Mouse (Mus musculus): ENCODE measurements at regions not wholly inside any gene's neighbourhood (a gene's known extent, or its start where the extent isn't known, plus 50 kb on each side); places are given as distances from the start of the nearest gene placed in this dataset.

DNA sequence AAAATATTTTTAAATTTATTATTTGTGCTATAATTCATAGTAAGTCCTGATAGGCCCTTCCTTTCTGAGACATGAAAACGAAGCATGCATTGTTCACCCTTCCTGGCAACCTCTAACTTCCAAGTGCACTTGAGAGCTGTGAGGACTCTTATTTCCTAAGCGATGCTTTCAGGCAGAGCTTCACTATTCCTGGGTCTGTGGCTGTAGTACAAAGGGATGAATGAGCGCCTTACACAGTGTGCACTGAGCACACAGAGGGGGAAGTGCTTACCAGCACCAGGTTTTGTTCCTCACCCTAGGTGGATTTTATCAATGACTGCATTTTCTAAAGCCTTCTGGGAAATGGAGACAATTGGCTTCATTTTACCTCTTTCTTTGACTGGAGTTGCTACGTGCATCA, 428.4 kb upstream of the Intu start:
- Histone ChIP-seq H3ac (ENCODE audit: control insufficient read depth, insufficient read length) (no peak overlapping the region), H3K27me3 (ENCODE audit: control insufficient read depth, insufficient read depth, insufficient read length) (no peaks in the 10 kb centered on the region), H3K79me2 (ENCODE audit: control insufficient read depth, insufficient read depth) (no peaks in the 10 kb centered on the region), H3K4me2 (ENCODE audit: low read depth) (no peak overlapping the region), H3K36me3 (ENCODE audit: control insufficient read depth, insufficient read depth) (no peaks in the 10 kb centered on the region), H3K4me3 (no peak overlapping the region)
- TF ChIP-seq POLR2AphosphoS2 (IDR thresholded peaks at IDR 0.05; ENCODE audit: insufficient read length, low read depth) (no peak), E2F4 (IDR thresholded peaks at IDR 0.05; ENCODE audit: insufficient read depth) (no peak), TCF3 (IDR thresholded peaks at IDR 0.05; ENCODE audit: insufficient read length, low read depth) (no peak), REST (IDR thresholded peaks at IDR 0.05; ENCODE audit: insufficient read depth, insufficient read length) (no peak), CEBPB (IDR thresholded peaks at IDR 0.05; ENCODE audit: insufficient read depth, poor library complexity, severe bottlenecking) (no peak), POLR2A (IDR thresholded peaks at IDR 0.05; ENCODE audit: insufficient read length, low read depth) (no peak)

DNA sequence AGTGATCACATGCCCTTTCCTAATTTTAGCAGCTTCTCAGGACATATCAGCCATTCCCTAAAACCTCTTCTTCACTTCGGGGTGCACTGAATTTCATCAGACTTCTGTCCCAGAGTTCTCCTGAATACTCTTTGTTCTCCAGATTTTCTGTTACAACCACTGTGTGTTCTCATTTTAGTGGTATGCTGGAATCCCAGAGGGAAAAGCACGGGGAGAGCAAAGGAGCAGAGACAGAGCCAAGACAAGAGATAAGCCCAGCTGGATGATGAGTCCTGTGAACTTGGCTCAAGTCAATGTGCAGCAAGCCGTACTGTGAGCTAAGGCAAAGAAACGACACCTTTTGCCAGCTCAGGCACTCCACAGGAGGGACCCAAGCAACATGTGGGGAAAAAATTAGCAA, 416.3 kb upstream of the Intu start:
- Histone ChIP-seq H3K36me3 (ENCODE audit: control insufficient read depth, insufficient read depth) (no peaks in the 10 kb centered on the region), H3K4me2 (ENCODE audit: low read depth) (no peak overlapping the region), H3ac (ENCODE audit: control insufficient read depth, insufficient read length) (no peak overlapping the region), H3K4me3 (no peak overlapping the region), H3K27me3 (ENCODE audit: control insufficient read depth, insufficient read depth, insufficient read length) (no peaks in the 10 kb centered on the region), H3K79me2 (ENCODE audit: control insufficient read depth, insufficient read depth) (no peaks in the 10 kb centered on the region)
- TF ChIP-seq REST (IDR thresholded peaks at IDR 0.05; ENCODE audit: insufficient read depth, insufficient read length) (no peak), MYOG (IDR thresholded peaks at IDR 0.05; ENCODE audit: control insufficient read depth in 1 of 3, insufficient read depth in 1 of 3, insufficient read length in 2 of 3, low read depth in 2 of 3) (no peak), CEBPB (IDR thresholded peaks at IDR 0.05; ENCODE audit: insufficient read depth, poor library complexity, severe bottlenecking) (no peak), TCF12 (IDR thresholded peaks at IDR 0.05; ENCODE audit: insufficient read depth, poor library complexity, severe bottlenecking) (no peak), E2F4 (IDR thresholded peaks at IDR 0.05; ENCODE audit: insufficient read depth) (no peak), USF1 (IDR thresholded peaks at IDR 0.05; ENCODE audit: low read depth) (no peak), TCF3 (IDR thresholded peaks at IDR 0.05; ENCODE audit: insufficient read length, low read depth) (no peak)

DNA sequence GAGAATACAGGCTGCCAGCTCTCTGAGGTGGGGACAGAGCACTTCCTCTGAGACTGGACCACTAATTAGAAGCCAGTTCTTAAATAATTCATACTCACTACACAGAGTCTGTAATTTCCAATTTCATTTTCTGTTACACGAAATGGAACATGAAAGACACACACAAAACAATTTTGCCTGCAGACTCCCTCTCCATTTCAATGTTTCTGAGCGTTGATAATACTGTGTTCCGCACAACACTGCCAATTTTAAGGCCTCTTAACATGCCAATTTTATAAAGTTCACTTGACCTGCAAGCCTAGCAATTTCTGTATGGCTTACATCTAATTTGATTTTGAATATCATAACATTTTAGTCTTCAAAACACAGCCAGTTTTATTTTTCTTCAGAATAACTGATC, 412.5 kb upstream of the Intu start:
- TF ChIP-seq REST (IDR thresholded peaks at IDR 0.05; ENCODE audit: insufficient read depth, insufficient read length), result no peak
- no peak for TF ChIP-seq MAX (IDR thresholded peaks at IDR 0.05; ENCODE audit: low read depth)
- TF ChIP-seq MYOD1 (IDR thresholded peaks at IDR 0.05; ENCODE audit: control insufficient read depth in 1 of 3, insufficient read length in 2 of 3, low read depth in 2 of 3), result no peak
- TF ChIP-seq USF1 (IDR thresholded peaks at IDR 0.05; ENCODE audit: low read depth), result no peak
- no peak for TF ChIP-seq POLR2AphosphoS2 (IDR thresholded peaks at IDR 0.05; ENCODE audit: insufficient read length, low read depth)
- H3ac ChIP-seq (ENCODE audit: control insufficient read depth, insufficient read length), result no peak overlapping the region
- no peak overlapping the region for H3K4me2 ChIP-seq (ENCODE audit: low read depth)
- H3K4me3 ChIP-seq, result no peak overlapping the region
- no peaks in the 10 kb centered on the region for H3K27me3 ChIP-seq (ENCODE audit: control insufficient read depth, insufficient read depth, insufficient read length)
- no peaks in the 10 kb centered on the region for H3K36me3 ChIP-seq (ENCODE audit: control insufficient read depth, insufficient read depth)
- H3K79me2 ChIP-seq (ENCODE audit: control insufficient read depth, insufficient read depth), result no peaks in the 10 kb centered on the region

DNA sequence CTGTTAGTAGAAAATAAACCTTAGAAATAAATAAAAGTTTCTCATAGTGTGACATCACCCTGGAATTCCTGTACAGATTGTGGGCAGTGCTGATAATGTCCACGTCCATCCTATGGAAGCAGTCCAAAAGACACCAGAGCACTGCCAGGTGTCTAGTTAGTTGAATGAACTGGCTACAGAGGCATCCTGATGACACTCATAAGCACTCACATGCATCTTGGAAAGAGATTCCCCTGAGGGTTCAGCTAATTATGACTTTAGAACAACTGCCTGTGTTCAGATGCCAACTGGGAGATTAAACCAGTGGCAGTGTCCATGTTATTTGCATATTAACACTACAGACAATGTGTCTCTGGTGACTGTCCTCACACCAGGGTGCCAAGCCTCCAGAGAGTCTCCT, 411.6 kb upstream of the Intu start:
- no peaks in the 10 kb centered on the region for H3K27me3 ChIP-seq (ENCODE audit: control insufficient read depth, insufficient read depth, insufficient read length)
- H3ac ChIP-seq (ENCODE audit: control insufficient read depth, insufficient read length), result no peak overlapping the region
- no peaks in the 10 kb centered on the region for H3K79me2 ChIP-seq (ENCODE audit: control insufficient read depth, insufficient read depth)
- no peak overlapping the region for H3K4me2 ChIP-seq (ENCODE audit: low read depth)
- H3K36me3 ChIP-seq (ENCODE audit: control insufficient read depth, insufficient read depth), result no peaks in the 10 kb centered on the region
- TF ChIP-seq POLR2AphosphoS2 (IDR thresholded peaks at IDR 0.05; ENCODE audit: insufficient read length, low read depth) (no peak), MAX (IDR thresholded peaks at IDR 0.05; ENCODE audit: low read depth) (no peak), CEBPB (IDR thresholded peaks at IDR 0.05; ENCODE audit: insufficient read depth, poor library complexity, severe bottlenecking) (no peak), E2F4 (IDR thresholded peaks at IDR 0.05; ENCODE audit: insufficient read depth) (no peak), USF1 (IDR thresholded peaks at IDR 0.05; ENCODE audit: low read depth) (no peak), MYOD1 (IDR thresholded peaks at IDR 0.05; ENCODE audit: control insufficient read depth in 1 of 3, insufficient read length in 2 of 3, low read depth in 2 of 3) (no peak), SRF (IDR thresholded peaks at IDR 0.05; ENCODE audit: control insufficient read depth, insufficient read length, low read depth) (no peak), MYOG (IDR thresholded peaks at IDR 0.05; ENCODE audit: control insufficient read depth in 1 of 3, insufficient read depth in 1 of 3, insufficient read length in 2 of 3, low read depth in 2 of 3) (no peak), TCF12 (IDR thresholded peaks at IDR 0.05; ENCODE audit: insufficient read depth, poor library complexity, severe bottlenecking) (no peak), REST (IDR thresholded peaks at IDR 0.05; ENCODE audit: insufficient read depth, insufficient read length) (no peak), POLR2A (IDR thresholded peaks at IDR 0.05; ENCODE audit: insufficient read length, low read depth) (no peak), TCF3 (IDR thresholded peaks at IDR 0.05; ENCODE audit: insufficient read length, low read depth) (no peak)
- H3K4me3 ChIP-seq, result no peak overlapping the region

DNA sequence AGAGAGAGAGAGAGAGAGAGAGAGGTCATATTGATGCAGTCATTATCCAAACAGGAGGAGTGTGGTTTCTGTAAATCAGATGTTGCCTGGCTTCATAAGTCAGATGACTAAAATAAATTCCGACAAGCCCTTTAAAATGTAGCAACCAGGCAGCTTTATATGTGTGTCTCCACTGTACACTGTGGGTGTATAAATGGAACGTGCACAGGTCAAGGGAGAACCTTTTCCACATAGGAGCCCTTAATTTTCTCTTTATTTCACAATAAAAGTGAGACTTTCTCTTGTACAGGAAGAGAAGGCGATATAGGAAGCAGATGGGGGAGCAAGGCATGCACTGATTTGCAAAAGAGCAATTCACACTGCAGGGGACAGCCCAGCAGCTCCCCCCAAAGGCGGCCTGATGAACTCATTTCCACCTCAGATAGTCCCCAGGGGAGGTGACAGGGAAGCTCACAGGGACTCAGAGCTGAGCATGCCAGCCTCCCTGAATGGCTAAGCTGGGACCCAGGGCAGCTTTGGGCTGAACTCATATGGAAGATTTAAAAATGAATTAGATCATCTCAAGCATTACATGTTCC, 410.7 kb upstream of the Intu start:
- H3K79me2 ChIP-seq (ENCODE audit: control insufficient read depth, insufficient read depth), result no peaks in the 10 kb centered on the region
- H3K36me3 ChIP-seq (ENCODE audit: control insufficient read depth, insufficient read depth), result no peaks in the 10 kb centered on the region

More for the DNA sequence above, 410.7 kb upstream of the Intu start:
- H3ac ChIP-seq (ENCODE audit: control insufficient read depth, insufficient read length), result no peak overlapping the region
- H3K4me2 ChIP-seq (ENCODE audit: low read depth), result no peak overlapping the region
- no peak overlapping the region for H3K4me3 ChIP-seq
- TF ChIP-seq POLR2AphosphoS2 (IDR thresholded peaks at IDR 0.05; ENCODE audit: insufficient read length, low read depth) (no peak), POLR2A (IDR thresholded peaks at IDR 0.05; ENCODE audit: insufficient read length, low read depth) (no peak), TCF3 (IDR thresholded peaks at IDR 0.05; ENCODE audit: insufficient read length, low read depth) (no peak), E2F4 (IDR thresholded peaks at IDR 0.05; ENCODE audit: insufficient read depth) (no peak), MAX (IDR thresholded peaks at IDR 0.05; ENCODE audit: low read depth) (no peak), USF1 (IDR thresholded peaks at IDR 0.05; ENCODE audit: low read depth) (no peak), TCF12 (IDR thresholded peaks at IDR 0.05; ENCODE audit: insufficient read depth, poor library complexity, severe bottlenecking) (no peak), MYOD1 (IDR thresholded peaks at IDR 0.05; ENCODE audit: control insufficient read depth in 1 of 3, insufficient read length in 2 of 3, low read depth in 2 of 3) (no peak), CEBPB (IDR thresholded peaks at IDR 0.05; ENCODE audit: insufficient read depth, poor library complexity, severe bottlenecking) (no peak), SRF (IDR thresholded peaks at IDR 0.05; ENCODE audit: control insufficient read depth, insufficient read length, low read depth) (no peak), REST (IDR thresholded peaks at IDR 0.05; ENCODE audit: insufficient read depth, insufficient read length) (no peak), MYOG (IDR thresholded peaks at IDR 0.05; ENCODE audit: control insufficient read depth in 1 of 3, insufficient read depth in 1 of 3, insufficient read length in 2 of 3, low read depth in 2 of 3) (no peak)
- no peaks in the 10 kb centered on the region for H3K27me3 ChIP-seq (ENCODE audit: control insufficient read depth, insufficient read depth, insufficient read length)

Data from myocyte (in vitro differentiated cells).